Mouse (Mus musculus) neural tube, embryonic 13.5 days (tissue): ENCODE data around the gene Uvssa. TPM values are rescaled to one million over a fixed set of nuclear protein-coding genes. Genes with fewer than 3 reads are reported as not detected.
A peak's percentile ranks its signal among the peaks of the same experiment; 100 is the strongest.

ENCODE experiments used
- ATAC-seq: fragments of 200-750 bp; cut with Nextera tagmentation; 2 replicates; pipeline ENCODE4 v1.8.0; 2017; ENCODE audit warnings: low read depth, mild to moderate bottlenecking, moderate TSS enrichment, moderate library complexity
- H3K27ac ChIP-seq: fragments of 300-500 bp; sonication (generic); replicated peaks from 2 replicates; pipeline ENCODE4 v1.5.1; 2015; ENCODE audit warnings: moderate library complexity, mild to moderate bottlenecking, inconsistent platforms
- H3K27me3 ChIP-seq: fragments of 300-500 bp; sonication (generic); 2 replicates; pipeline ENCODE4 v1.6.1; 2015; ENCODE audit warnings: mild to moderate bottlenecking, inconsistent platforms
- H3K36me3 ChIP-seq: fragments of 300-500 bp; sonication (generic); 2 replicates; pipeline ENCODE4 v1.6.1; 2015; ENCODE audit warnings: mild to moderate bottlenecking, inconsistent platforms
- H3K4me1 ChIP-seq: fragments of 300-500 bp; sonication (generic); replicated peaks from 2 replicates; pipeline ENCODE4 v1.6.1; 2015; ENCODE audit warnings: inconsistent platforms
- H3K4me2 ChIP-seq: fragments of 300-500 bp; sonication (generic); 2 replicates; pipeline ENCODE4 v1.6.1; 2015; ENCODE audit warnings: inconsistent platforms, mild to moderate bottlenecking, moderate library complexity
- H3K4me3 ChIP-seq: fragments of 300-500 bp; sonication (generic); 2 replicates; pipeline ENCODE4 v1.5.1; 2015; ENCODE audit warnings: mild to moderate bottlenecking, inconsistent platforms
- H3K9ac ChIP-seq: fragments of 300-500 bp; sonication (generic); 2 replicates; pipeline ENCODE4 v1.6.1; 2015; ENCODE audit warnings: moderate library complexity, mild to moderate bottlenecking, inconsistent platforms
- H3K9me3 ChIP-seq: fragments of 300-500 bp; sonication (generic); 2 replicates; pipeline ENCODE4 v1.6.1; 2016; ENCODE audit warnings: inconsistent platforms
- WGBS: fragments of 180-500 bp; shearing (Covaris S2); methylation state at CpG from one replicate; pipeline ENCODE4 v1.1.7; 2015; 5-methylcytosine and 5-hydroxymethylcytosine counted together
- polyA plus RNA-seq: library from polyadenylated mRNA; unstranded; fragments of >200 nt; fragmentation: Nextera tagmentation; extraction: Ambion mirVana; gene quantifications from 2 replicates; pipeline ENCODE4 v1.2.1, GENCODE M21; 2015

The Uvssa gene
- polyA plus RNA-seq, 1 experiment from 2014 or later: 7.9 TPM

GRCm38 (mm10) chr5:33432057-33432935 lies 53.9 kb downstream of the Uvssa start:
- Histone ChIP-seq H3K27me3 (peaks cover 100% of the 10 kb centered on the region), H3K9me3 (no peaks in the 10 kb centered on the region), H3K4me1 (peaks cover 36% of the 10 kb centered on the region), H3K4me3 (peak overlapping the region; percentile 26), H3K36me3 (no peaks in the 10 kb centered on the region), H3K4me2 (no peak overlapping the region), H3K27ac (no peak overlapping the region), H3K9ac (no peak overlapping the region)
- ATAC-seq: no peak
- under 1% methylated on average over 39 of the region's 39 CpGs for WGBS

GRCm38 (mm10) chr5:33433201-33434138 lies 55.1 kb downstream of the Uvssa start, which contains the start of gene Nkx1-1:
Nkx1-1 (minus strand) TSS chr5:33433976.
- no peak within 1 kb of the TSS for H3K27ac ChIP-seq
- H3K4me2 ChIP-seq: peak within 1 kb of the TSS; percentile 45
- under 1% methylated on average over 90 of the region's 90 CpGs for WGBS
- no peaks in the 10 kb centered on the region for H3K9me3 ChIP-seq
- no peak for ATAC-seq
- H3K4me3 ChIP-seq: peak within 1 kb of the TSS; percentile 26
- peak within 1 kb of the TSS; percentile 23; the same call in 1 of the 2 replicates for H3K9ac ChIP-seq
- peaks cover 36% of the 10 kb centered on the region for H3K4me1 ChIP-seq
- H3K27me3 ChIP-seq: peaks cover 100% of the 10 kb centered on the region
- no peaks in the 10 kb centered on the region for H3K36me3 ChIP-seq

- peaks cover 100% of the 10 kb centered on the region for H3K27me3 ChIP-seq
- WGBS: under 1% methylated on average over 60 of the region's 60 CpGs
- H3K4me2 ChIP-seq: peak overlapping the region; percentile 45
- H3K9ac ChIP-seq: peak overlapping the region; percentile 23; the same call in 1 of the 2 replicates
- no peaks in the 10 kb centered on the region for H3K36me3 ChIP-seq
- peaks cover 36% of the 10 kb centered on the region for H3K4me1 ChIP-seq
- H3K9me3 ChIP-seq: no peaks in the 10 kb centered on the region
- no peak for ATAC-seq
- H3K4me3 ChIP-seq: peak overlapping the region; percentile 26
- no peak overlapping the region for H3K27ac ChIP-seq
Measured at GRCm38 (mm10) chr5:33434141-33434780, 55.9 kb downstream of the Uvssa start.

GRCm38 (mm10) chr5:33435151-33435550 lies 56.8 kb downstream of the Uvssa start:
- H3K27me3 ChIP-seq: peaks cover 100% of the 10 kb centered on the region
- peaks cover 36% of the 10 kb centered on the region for H3K4me1 ChIP-seq
- H3K4me3 ChIP-seq: peak overlapping the region; percentile 26; the same call in 1 of the 2 replicates
- no peak overlapping the region for H3K9ac ChIP-seq
- WGBS: under 1% methylated on average over 26 of the region's 26 CpGs
- no peak overlapping the region for H3K27ac ChIP-seq
- H3K36me3 ChIP-seq: no peaks in the 10 kb centered on the region
- H3K9me3 ChIP-seq: no peaks in the 10 kb centered on the region
- no peak for ATAC-seq
- H3K4me2 ChIP-seq: no peak overlapping the region

GRCm38 (mm10) chr5:33435941-33436340 lies 57.6 kb downstream of the Uvssa start:
- no peak for ATAC-seq
- Histone ChIP-seq H3K4me3 (no peak overlapping the region), H3K36me3 (no peaks in the 10 kb centered on the region), H3K27ac (no peak overlapping the region), H3K9me3 (no peaks in the 10 kb centered on the region), H3K4me1 (peaks cover 31% of the 10 kb centered on the region), H3K9ac (no peak overlapping the region), H3K27me3 (peaks cover 100% of the 10 kb centered on the region), H3K4me2 (no peak overlapping the region)
- 2% methylated on average over 4 of the region's 4 CpGs for WGBS

GRCm38 (mm10) chr5:33438214-33438613 lies 59.9 kb downstream of the Uvssa start:
- Histone ChIP-seq H3K36me3 (no peaks in the 10 kb centered on the region), H3K9ac (no peak overlapping the region), H3K4me2 (no peak overlapping the region), H3K4me3 (no peak overlapping the region), H3K27me3 (peaks cover 100% of the 10 kb centered on the region), H3K9me3 (no peaks in the 10 kb centered on the region), H3K4me1 (peaks cover 27% of the 10 kb centered on the region), H3K27ac (no peak overlapping the region)
- ATAC-seq: no peak
- WGBS: 3% methylated on average over 23 of the region's 23 CpGs

- H3K4me1 ChIP-seq: peaks cover 9% of the 10 kb centered on the region
- peak overlapping the region; percentile 65 for H3K4me2 ChIP-seq
- H3K9ac ChIP-seq: peak overlapping the region; percentile 58
- no peaks in the 10 kb centered on the region for H3K9me3 ChIP-seq
- 6% methylated on average over 56 of the region's 56 CpGs for WGBS
- H3K27ac ChIP-seq: no peak overlapping the region
- H3K27me3 ChIP-seq: peaks cover 91% of the 10 kb centered on the region
- no peaks in the 10 kb centered on the region for H3K36me3 ChIP-seq
- H3K4me3 ChIP-seq: peak overlapping the region; percentile 35
- ATAC-seq: peak; percentile 36; the same call in 1 of the 2 replicates
Measured at GRCm38 (mm10) chr5:33442927-33443710, 64.8 kb downstream of the Uvssa start.

GRCm38 (mm10) chr5:33443794-33444193 lies 65.4 kb downstream of the Uvssa start:
- Histone ChIP-seq H3K4me2 (no peak overlapping the region), H3K27me3 (peaks cover 91% of the 10 kb centered on the region), H3K9me3 (no peaks in the 10 kb centered on the region), H3K36me3 (no peaks in the 10 kb centered on the region), H3K4me1 (peaks cover 9% of the 10 kb centered on the region), H3K9ac (no peak overlapping the region), H3K27ac (no peak overlapping the region), H3K4me3 (no peak overlapping the region)
- 50% methylated on average over 9 of the region's 9 CpGs for WGBS
- ATAC-seq: no peak

GRCm38 (mm10) chr5:33455737-33456136 lies 77.4 kb downstream of the Uvssa start:
- no peak overlapping the region for H3K4me2 ChIP-seq
- peaks cover 4% of the 10 kb centered on the region for H3K4me1 ChIP-seq
- H3K9ac ChIP-seq: no peak overlapping the region
- no peak overlapping the region for H3K4me3 ChIP-seq
- no peak overlapping the region for H3K27ac ChIP-seq
- H3K36me3 ChIP-seq: no peaks in the 10 kb centered on the region
- WGBS: 62% methylated on average over 8 of the region's 8 CpGs
- no peak for ATAC-seq
- H3K9me3 ChIP-seq: no peaks in the 10 kb centered on the region
- peaks cover 89% of the 10 kb centered on the region for H3K27me3 ChIP-seq

GRCm38 (mm10) chr5:33458132-33458622 lies 79.8 kb downstream of the Uvssa start:
- WGBS: 33% methylated on average over 3 of the region's 3 CpGs
- Histone ChIP-seq H3K27me3 (peaks cover 96% of the 10 kb centered on the region), H3K4me2 (no peak overlapping the region), H3K27ac (no peak overlapping the region), H3K36me3 (no peaks in the 10 kb centered on the region), H3K9ac (no peak overlapping the region), H3K4me1 (peaks cover 9% of the 10 kb centered on the region), H3K9me3 (no peaks in the 10 kb centered on the region), H3K4me3 (no peak overlapping the region)
- ATAC-seq: no peak; the same call in 1 of the 2 replicates

- Histone ChIP-seq H3K36me3 (no peaks in the 10 kb centered on the region), H3K9ac (no peak overlapping the region), H3K4me3 (no peak overlapping the region), H3K4me2 (no peak overlapping the region), H3K27me3 (peaks cover 96% of the 10 kb centered on the region), H3K9me3 (no peaks in the 10 kb centered on the region), H3K27ac (no peak overlapping the region), H3K4me1 (peaks cover 15% of the 10 kb centered on the region)
- WGBS: 61% methylated on average over 2 of the region's 2 CpGs
- ATAC-seq: no peak
Measured at GRCm38 (mm10) chr5:33459111-33459510, 80.8 kb downstream of the Uvssa start.
